Mouse (Mus musculus) myocyte (in vitro differentiated cells): ENCODE measurements at regions not wholly inside any gene's neighbourhood (a gene's known extent, or its start where the extent isn't known, plus 50 kb on each side); places are given as distances from the start of the nearest gene placed in this dataset.

Experiments used
- MAX ChIP-seq: IDR thresholded peaks from one replicate; pipeline ENCODE4 v1.6.1; 2011; ENCODE audit warnings: low read depth, mild to moderate bottlenecking, control low read depth
- SRF ChIP-seq: IDR thresholded peaks from one replicate; pipeline ENCODE4 v1.6.1; 2011; ENCODE audit warnings: low read depth; ENCODE audit not compliant: control insufficient read depth, insufficient read length

DNA sequence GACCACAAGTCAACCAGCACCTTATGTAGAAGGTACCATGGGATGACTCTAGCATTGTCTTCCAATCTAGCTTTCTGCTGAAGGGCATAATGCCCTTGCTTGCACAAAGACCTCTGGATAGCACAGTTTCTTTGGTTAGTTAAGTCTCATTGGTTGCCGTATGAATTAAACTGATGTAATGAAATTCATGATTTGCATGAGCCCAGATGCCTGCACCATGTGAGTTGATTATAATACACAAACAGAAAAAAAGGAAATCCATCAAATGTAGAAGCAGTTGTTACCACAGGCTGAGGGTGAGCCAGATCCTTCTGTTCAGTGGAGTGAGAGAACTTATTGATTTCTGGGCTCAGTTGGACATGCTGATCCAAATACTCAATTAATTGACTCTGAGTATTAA, 115.8 kb upstream of the Foxa2 start:
- TF ChIP-seq MAX (no peak), SRF (no peak)
